Mouse (Mus musculus): ENCODE data around the gene Tmem35b. TPM values are rescaled to one million over a fixed set of nuclear protein-coding genes. Genes with fewer than 3 reads are reported as not detected.
A peak's percentile ranks its signal among the peaks of the same experiment; 100 is the strongest.
"Not testable (repeated sequence)": the region's sequence is repeated elsewhere in the genome, so short reads cannot be mapped to it uniquely, and the experiment has no call there.

Gene Tmem35b
- total RNA-seq (2017) = 9.9 to 15.1 TPM (median 12.5 TPM) in 3 replicates

GRCm38 (mm10) chr4:127123391-127123790, at the start of gene Tmem35b:
Gene Tmem35b (plus strand): TSS chr4:127123691.
- no peak for ATAC-seq (replicated peaks; ENCODE audit: insufficient number of reproducible peaks, low FRiP score, low TSS enrichment, poor library complexity, severe bottlenecking)

GRCm38 (mm10) chr4:127074915-127075314, 48.6 kb upstream of the Tmem35b start:
- ATAC-seq (replicated peaks; ENCODE audit: insufficient number of reproducible peaks, low FRiP score, low TSS enrichment, poor library complexity, severe bottlenecking) = no peak

GRCm38 (mm10) chr4:127076875-127077548, 46.5 kb upstream of the Tmem35b start, which contains the start of gene Zmym6:
Gene Zmym6 (plus strand): TSS chr4:127077383.
- peak; percentile 95 for ATAC-seq (replicated peaks; ENCODE audit: insufficient number of reproducible peaks, low FRiP score, low TSS enrichment, poor library complexity, severe bottlenecking)

GRCm38 (mm10) chr4:127080806-127081205, 42.7 kb upstream of the Tmem35b start:
- ATAC-seq (replicated peaks; ENCODE audit: insufficient number of reproducible peaks, low FRiP score, low TSS enrichment, poor library complexity, severe bottlenecking) = no peak

- no peak for ATAC-seq (replicated peaks; ENCODE audit: insufficient number of reproducible peaks, low FRiP score, low TSS enrichment, poor library complexity, severe bottlenecking)
Observed at GRCm38 (mm10) chr4:127083131-127083530, 40.4 kb upstream of the Tmem35b start.

- ATAC-seq (replicated peaks; ENCODE audit: insufficient number of reproducible peaks, low FRiP score, low TSS enrichment, poor library complexity, severe bottlenecking) = no peak
Observed at GRCm38 (mm10) chr4:127085761-127086160, 37.7 kb upstream of the Tmem35b start.

- ATAC-seq (replicated peaks; ENCODE audit: insufficient number of reproducible peaks, low FRiP score, low TSS enrichment, poor library complexity, severe bottlenecking) = no peak
Observed at GRCm38 (mm10) chr4:127091188-127091587, 32.3 kb upstream of the Tmem35b start.

GRCm38 (mm10) chr4:127095090-127095489, 28.4 kb upstream of the Tmem35b start:
- ATAC-seq (replicated peaks; ENCODE audit: insufficient number of reproducible peaks, low FRiP score, low TSS enrichment, poor library complexity, severe bottlenecking) = no peak

GRCm38 (mm10) chr4:127099552-127099951, 23.9 kb upstream of the Tmem35b start:
- ATAC-seq (replicated peaks; ENCODE audit: insufficient number of reproducible peaks, low FRiP score, low TSS enrichment, poor library complexity, severe bottlenecking) = not testable (repeated sequence)

GRCm38 (mm10) chr4:127107566-127107965, 15.9 kb upstream of the Tmem35b start:
- ATAC-seq (replicated peaks; ENCODE audit: insufficient number of reproducible peaks, low FRiP score, low TSS enrichment, poor library complexity, severe bottlenecking) = no peak

- ATAC-seq (replicated peaks; ENCODE audit: insufficient number of reproducible peaks, low FRiP score, low TSS enrichment, poor library complexity, severe bottlenecking) = no peak
Observed at GRCm38 (mm10) chr4:127110570-127110969, 12.9 kb upstream of the Tmem35b start.

GRCm38 (mm10) chr4:127124331-127124730, 840 bp downstream of the Tmem35b start:
- no peak for ATAC-seq (replicated peaks; ENCODE audit: insufficient number of reproducible peaks, low FRiP score, low TSS enrichment, poor library complexity, severe bottlenecking)

- peak; percentile 94 for ATAC-seq (replicated peaks; ENCODE audit: insufficient number of reproducible peaks, low FRiP score, low TSS enrichment, poor library complexity, severe bottlenecking)
Observed at GRCm38 (mm10) chr4:127125834-127126463, 2.5 kb downstream of the Tmem35b start.

GRCm38 (mm10) chr4:127134687-127135086, 11.2 kb downstream of the Tmem35b start:
- no peak for ATAC-seq (replicated peaks; ENCODE audit: insufficient number of reproducible peaks, low FRiP score, low TSS enrichment, poor library complexity, severe bottlenecking)

GRCm38 (mm10) chr4:127137591-127137990, 14.1 kb downstream of the Tmem35b start:
- no peak for ATAC-seq (replicated peaks; ENCODE audit: insufficient number of reproducible peaks, low FRiP score, low TSS enrichment, poor library complexity, severe bottlenecking)

GRCm38 (mm10) chr4:127138486-127138885, 15.0 kb downstream of the Tmem35b start:
- ATAC-seq (replicated peaks; ENCODE audit: insufficient number of reproducible peaks, low FRiP score, low TSS enrichment, poor library complexity, severe bottlenecking) = no peak

- no peak for ATAC-seq (replicated peaks; ENCODE audit: insufficient number of reproducible peaks, low FRiP score, low TSS enrichment, poor library complexity, severe bottlenecking)
Observed at GRCm38 (mm10) chr4:127150031-127150430, 26.5 kb downstream of the Tmem35b start.

GRCm38 (mm10) chr4:127153345-127153744, 29.9 kb downstream of the Tmem35b start:
- no peak for ATAC-seq (replicated peaks; ENCODE audit: insufficient number of reproducible peaks, low FRiP score, low TSS enrichment, poor library complexity, severe bottlenecking)

- no peak for ATAC-seq (replicated peaks; ENCODE audit: insufficient number of reproducible peaks, low FRiP score, low TSS enrichment, poor library complexity, severe bottlenecking)
Observed at GRCm38 (mm10) chr4:127155757-127156156, 32.3 kb downstream of the Tmem35b start.

GRCm38 (mm10) chr4:127157746-127158145, 34.3 kb downstream of the Tmem35b start:
- ATAC-seq (replicated peaks; ENCODE audit: insufficient number of reproducible peaks, low FRiP score, low TSS enrichment, poor library complexity, severe bottlenecking) = no peak
